Mouse (Mus musculus): Measurements from ENCODE around the gene Kcnh8.

DNA sequence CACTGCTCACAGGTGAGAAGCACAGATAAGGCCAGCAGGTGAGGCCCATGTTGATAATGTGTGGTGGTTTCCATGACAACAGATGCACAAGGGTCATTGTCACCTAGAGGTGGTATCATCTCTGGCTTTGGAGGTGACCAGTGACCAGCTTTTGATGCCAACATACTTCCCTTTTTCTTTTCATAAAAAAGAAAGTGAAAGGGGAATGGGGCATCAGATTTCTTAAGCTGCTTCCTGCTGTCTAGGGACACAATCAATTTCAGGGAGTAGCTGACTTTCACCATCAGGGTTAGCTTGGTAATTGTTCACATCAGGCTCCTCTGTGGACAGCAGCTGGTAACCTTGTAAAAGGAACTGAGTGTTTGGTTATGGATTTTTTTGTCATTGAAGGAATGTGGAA lies 135.9 kb downstream of the Kcnh8 start:
- TF ChIP-seq POLR2A (IDR thresholded peaks at IDR 0.05; ENCODE audit: low read depth, low read length) (no peak), CTCF (conservative IDR thresholded peaks at IDR 0.05; ENCODE audit: insufficient read depth, insufficient read length, low read depth, low read length) (no peak)
